Mouse (Mus musculus) c-Kit-positive CD71-positive TER-119-negative erythroid progenitor cells, embryonic 14.5 days (primary cell): ENCODE results near the gene Zmynd15.
"Not testable (repeated sequence)": the region's sequence is repeated elsewhere in the genome, so short reads cannot be mapped to it uniquely, and the experiment has no call there.

ENCODE experiments used
- DNase-seq: peaks from one replicate; pipeline ENCODE4 v3.0.0-alpha.2; 2013; ENCODE audit warnings: low read depth

The Zmynd15 gene

DNA sequence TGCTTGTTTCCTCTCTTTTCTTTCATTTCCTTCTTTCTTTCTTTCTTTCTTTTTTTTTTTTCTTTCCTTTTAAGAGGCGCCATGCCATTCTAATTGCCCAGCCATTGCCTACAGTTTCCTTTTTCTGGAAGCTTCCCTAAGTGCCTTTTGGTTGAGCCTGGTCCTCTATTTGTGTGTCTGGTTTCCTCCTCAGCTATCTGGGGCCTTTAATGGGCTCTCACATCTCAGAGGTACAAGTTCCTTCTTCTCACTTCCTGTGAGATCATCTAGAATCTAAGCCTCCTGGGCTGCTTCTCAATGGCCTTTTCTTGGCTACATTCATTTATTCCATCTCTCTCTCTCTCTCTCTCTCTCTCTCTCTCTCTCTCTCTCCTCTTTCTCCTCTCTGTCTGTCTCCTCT lies 11.9 kb upstream of the Zmynd15 start:
- DNase-seq, result no peak

DNA sequence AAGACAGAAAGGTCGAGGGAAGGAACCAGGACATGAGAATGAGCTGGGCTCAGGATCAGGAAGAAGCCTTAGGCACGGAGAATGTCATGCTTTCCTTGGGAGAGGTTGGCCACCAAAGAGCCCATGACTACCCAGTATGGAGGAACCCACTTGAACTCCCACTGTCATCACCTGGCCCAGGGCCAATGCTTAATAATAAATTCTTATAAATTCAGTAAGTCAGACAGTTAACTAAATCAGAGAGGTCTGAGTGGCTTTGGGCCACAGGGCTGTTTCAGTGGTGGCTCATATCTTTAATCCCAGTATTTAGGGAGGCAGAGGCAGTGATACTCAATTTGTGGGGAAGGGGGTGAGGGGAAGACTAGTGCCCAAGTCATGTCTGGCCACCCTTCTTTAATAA lies 8.3 kb upstream of the Zmynd15 start:
- no peak for DNase-seq

DNA sequence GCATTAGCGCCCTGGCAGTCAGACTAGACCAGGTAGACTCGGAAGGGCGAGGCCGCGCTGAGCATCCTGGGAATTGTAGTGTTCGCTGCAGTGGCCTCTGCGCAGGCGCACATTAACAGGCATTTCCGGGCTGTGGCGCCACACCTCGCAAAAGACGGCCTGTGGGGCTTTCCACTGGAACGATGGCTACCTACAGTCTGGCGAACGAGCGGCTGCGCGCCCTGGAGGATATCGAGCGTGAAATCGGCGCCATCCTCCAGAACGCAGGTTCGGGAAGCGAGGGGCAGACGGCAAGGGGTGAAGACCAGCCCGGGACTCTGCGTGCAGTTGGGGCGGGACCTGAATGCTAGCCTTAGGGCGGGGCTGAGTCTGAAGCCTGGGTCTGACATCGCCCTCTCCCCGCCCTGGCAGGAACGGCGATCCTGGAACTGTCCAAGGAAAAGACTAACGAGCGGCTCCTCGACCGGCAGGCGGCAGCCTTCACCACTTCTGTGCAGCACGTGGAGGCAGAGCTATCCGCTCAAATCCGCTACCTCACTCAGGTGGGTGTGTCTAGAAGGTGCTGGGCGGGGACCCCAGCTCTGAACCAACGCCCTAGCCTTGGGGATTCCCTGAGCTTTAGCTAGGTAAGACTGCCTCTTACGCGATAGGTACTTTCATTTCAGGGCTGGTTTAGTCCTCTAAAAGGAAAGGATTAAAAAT lies 7.3 kb upstream of the Zmynd15 start, which contains the start of gene Med11:
TSS of gene Med11 (plus strand) at position 123 of the 702 bp plus-strand sequence.
- peak; percentile 95 for DNase-seq

DNA sequence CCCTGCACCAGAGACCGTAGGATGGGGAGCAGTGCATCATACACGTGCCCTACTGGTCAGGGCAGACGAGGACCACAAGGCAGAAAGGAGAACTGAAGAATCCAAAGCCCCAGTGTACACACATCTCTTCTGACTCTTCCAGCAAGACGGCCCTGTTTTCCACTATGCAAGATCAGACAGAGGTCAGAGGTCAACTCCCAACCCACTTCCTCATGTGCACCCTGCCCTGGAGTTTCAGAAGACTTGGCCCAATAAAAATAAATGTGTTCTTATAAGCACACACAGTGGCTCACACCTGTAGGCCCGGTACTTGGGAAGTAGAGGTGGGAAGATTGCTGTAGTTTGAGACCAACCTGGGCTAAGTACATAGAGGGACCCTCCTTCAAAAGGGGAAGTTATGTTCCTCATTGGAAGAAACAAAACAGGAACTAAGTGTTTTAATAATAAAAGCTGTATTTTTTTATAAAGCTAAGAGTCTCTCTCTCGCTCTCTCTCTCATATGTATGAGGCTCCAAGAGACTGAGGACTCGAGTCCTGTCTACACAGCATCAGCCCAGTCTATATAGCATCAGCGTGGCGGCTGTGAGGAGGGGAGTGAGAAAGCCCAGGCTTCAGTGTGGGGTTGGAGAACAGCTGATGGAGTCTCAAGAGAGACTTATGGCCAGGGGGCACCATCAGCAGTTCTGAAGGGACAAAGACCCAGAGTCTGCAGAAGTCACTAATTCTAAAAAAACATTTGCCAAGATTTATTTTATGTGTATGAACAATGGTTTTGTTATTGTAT lies 5.8 kb upstream of the Zmynd15 start:
- no peak for DNase-seq

DNA sequence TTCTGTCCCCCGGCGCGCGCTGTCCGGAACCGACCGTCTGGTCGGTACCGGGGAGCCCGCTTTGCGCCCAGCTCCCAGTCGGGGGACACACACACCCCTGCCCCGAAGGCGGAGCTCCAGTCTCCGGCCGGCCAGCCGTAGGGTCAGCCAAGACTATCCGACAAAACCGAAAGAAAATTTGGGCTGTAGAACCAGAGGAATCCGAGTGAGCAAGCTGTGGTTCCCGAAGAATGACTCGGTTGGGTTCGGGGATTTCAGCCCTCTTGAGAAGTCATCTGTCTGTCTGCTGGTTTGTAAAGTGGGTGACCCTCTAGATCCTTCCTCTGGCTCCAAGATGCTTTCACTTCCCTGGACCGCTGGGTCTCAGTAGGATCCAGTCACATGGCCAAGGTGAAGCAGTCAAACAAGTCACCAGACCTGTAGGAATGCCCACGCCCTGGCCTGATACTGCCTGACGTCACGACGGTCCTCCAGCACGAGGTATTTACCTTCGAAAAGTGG lies 418 bp downstream of the Zmynd15 start, which contains the start of gene Cxcl16:
TSS of gene Cxcl16 (minus strand) at position 384 of the 501 bp plus-strand sequence.
- no peak for DNase-seq

DNA sequence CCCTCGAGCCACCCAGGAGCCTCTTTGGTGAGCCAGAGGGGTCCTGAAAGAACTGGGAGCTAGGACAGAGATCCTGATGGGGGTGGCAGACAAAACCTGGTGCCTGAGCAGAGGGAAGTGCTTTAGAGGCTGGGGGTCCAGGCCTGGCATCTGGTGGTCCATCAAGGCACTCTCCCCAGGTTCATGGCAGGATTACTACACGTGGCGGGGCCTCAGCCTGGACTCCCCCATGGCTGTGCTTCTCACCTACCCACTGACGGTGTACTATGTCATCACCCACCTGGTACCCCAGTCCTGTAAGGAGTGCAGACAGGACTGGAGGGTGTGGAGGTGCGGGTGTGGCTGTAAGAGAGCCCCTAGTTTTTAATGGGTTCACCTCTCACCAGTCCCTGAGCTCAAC lies 4.7 kb downstream of the Zmynd15 start:
- DNase-seq, result no peak

DNA sequence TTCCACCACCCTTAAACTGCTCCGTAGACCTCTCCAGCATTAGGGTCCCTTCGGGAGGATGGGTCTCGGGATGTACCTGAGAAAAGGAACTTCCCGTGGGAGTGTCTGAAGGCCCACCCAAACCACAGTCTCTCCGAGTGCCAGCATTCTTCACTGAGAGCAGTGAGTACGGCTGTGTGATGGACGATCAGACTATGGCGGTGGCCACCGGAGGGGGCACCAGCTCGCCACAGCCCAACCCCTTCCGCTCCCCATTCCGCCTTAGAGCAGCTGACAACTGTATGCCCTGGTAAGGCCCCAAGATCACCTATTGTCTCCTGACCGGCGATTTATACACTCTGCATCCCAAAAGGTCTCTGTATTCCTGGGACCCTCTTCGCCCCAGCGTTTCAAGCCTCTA lies 6.0 kb downstream of the Zmynd15 start:
- no peak for DNase-seq

DNA sequence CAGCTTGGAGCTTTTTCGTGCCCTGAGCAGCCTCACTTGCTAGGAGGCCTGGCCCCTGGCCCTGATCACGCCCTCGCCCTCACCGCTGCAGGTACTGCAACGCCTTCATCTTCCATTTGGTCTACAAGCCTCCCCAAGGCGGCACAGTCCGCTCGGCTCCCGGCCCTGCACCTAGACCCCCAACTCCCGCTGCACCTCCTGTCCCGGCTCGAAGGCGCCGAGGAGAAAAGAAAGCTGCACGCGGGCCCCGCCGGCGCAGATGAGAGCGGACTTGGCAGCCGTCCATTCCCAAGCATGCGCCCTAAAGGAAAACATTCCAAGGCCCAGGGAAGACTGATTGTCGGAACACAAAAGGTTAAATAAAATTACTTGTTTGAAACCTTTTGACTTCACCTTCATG lies 6.6 kb downstream of the Zmynd15 start:
- no peak for DNase-seq

DNA sequence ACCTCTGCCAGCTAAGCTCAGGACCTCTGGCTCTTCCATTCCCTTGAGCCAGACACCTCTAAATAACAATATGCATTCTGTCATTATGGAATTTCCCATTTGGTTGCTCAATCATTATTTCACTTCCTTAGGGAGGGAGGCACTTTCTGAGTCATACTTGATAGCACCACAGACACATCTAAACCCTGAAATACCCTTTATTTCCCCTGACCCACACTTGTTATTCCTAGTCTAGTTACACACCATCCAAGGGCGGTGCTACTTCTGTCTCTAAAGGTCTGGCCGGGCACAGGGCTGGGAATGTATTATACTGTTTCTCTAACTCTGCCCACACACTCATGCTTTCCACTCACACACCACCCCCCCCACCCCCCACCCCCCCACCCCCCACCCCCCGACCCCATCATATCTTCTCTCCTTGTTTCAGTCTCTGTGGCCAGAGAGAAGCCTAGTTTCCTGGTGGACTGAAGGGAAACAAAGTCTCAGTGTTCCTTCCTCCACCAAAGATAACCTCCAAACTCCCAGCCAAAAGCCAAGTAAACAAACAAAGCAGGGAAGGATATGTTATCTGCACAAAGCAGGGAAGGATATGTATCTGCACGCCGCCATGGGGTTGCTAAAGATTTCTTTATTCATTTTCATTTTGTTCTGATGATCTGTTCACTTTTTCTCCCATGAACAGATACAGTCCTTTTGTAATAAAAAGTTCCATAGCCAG lies 8.8 kb downstream of the Zmynd15 start:
- DNase-seq, result no peak

DNA sequence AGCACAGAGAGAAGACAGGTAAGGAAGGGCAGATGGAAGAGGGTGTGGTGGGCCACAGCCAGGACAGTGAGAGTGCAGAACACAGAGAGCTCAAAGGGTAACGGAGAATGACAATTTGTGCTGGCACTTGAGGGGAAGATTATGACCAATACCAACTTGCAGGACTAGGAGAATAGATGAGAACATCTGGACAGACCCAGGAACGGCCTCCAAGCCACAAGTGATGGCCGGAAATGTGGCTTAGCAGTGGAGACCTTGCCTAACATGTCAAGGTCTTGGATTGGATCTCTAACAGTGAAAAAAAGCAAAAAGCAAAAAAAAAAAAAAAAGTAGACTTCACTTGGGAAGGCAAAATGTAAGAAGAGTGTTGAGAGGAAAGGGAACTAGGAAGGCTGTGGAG lies 10.5 kb downstream of the Zmynd15 start:
- no peak for DNase-seq

DNA sequence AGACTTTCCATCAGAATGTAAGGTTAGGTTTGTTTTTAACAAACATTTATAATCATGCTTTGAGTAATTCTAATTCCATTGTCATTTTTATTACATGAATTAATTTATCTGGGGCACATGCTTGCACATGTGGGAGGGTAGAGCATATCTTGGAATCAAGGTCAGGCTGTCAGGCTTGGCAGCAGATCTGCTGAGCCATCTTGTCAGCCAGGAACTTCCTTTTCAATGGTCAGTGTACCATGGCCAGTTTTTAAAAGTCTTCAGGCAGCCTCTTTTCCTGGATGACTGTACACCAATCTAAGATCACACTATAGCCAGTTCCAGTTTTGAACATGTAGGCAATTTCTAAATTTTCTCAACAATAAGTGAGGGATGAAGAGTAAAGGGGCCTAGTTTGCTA lies 13.5 kb downstream of the Zmynd15 start:
- no peak for DNase-seq

DNA sequence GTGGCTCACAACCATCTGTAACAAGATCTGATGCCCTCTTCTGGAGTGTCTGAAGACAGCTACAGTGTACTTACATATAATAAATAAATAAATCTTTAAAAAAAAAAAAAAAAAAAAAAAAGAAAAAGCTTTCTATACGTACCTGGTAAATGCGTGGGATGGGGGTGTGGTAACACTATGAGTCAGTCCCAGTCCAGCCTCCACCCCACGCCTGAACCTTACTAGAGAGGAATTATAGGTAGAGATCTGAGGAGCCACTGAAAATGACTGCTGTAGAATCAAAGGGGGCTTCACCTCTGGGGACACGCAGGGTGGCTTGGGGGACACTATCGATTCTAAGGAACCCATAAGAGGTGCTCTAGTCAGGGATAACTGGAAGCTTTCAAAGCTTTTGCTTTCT lies 14.1 kb downstream of the Zmynd15 start:
- DNase-seq, result not testable (repeated sequence)

DNA sequence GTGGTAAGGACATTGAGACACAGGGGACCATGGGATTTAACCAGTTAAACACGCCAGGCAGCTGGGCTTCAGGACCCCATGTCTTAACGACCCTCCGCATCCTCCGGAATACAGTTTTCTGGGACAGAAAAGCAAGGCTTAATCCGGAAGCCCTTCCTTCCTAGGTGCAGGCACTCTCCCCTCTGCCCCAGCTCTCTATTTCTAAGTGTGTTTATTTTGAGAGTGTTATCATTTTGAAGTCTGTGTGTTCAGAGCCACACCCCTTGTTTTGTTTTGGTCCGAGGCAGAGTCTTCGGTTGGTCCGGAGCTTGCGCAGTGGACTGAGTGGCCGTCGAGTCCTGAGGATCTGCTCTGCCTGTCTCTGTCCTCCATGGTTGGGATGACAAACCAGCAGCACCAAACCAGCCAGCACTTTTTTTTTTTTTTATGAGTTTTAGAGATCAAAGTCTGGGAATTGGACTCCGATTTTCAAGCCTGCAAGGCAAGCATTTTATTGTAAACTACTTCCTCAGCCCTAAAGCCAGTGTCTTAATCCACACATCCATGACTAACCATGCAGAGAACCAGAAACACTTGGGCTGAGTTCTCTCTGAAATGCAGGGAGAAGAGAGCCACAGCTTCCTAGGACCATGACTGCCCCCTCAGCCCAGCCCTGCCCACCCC lies 15.8 kb downstream of the Zmynd15 start:
- no peak for DNase-seq

DNA sequence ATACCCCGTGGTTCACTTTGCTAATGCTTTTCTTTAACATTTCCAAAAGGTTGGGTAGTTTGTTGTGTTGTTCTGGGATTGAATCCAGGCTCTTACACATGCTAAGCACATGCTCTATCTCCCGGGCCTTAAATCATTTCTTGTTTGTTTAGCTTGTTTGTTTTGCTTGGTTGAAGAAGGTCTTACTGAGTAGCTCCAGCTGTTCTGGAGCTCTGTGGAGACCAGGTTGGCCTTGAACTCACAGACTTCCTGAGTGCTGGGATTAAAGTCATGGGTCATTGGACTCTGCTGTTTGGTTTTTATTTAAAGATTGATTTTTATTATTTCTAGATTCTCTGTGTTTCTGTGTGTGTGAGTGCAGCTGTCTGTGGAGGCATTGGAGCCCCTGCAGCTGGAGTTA lies 26.3 kb downstream of the Zmynd15 start:
- no peak for DNase-seq

DNA sequence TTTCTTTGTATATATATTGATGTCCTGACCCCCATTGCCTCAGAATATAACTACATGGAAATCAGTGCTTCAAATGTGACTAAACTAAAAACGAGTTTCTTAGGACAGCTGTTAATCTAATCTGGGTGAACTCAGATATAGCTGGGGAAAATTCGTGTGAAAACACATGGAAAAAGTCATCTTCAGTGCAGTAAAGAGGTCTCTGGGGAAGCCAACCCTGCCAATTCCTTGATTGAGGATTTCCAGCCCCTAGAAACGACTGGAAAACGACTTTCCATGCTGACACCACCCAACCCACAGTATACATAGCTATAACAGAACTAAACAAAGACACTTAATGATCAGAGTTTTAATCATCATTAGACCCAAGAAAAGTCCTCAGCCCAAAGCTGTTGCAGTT lies 28.6 kb downstream of the Zmynd15 start:
- DNase-seq, result no peak

DNA sequence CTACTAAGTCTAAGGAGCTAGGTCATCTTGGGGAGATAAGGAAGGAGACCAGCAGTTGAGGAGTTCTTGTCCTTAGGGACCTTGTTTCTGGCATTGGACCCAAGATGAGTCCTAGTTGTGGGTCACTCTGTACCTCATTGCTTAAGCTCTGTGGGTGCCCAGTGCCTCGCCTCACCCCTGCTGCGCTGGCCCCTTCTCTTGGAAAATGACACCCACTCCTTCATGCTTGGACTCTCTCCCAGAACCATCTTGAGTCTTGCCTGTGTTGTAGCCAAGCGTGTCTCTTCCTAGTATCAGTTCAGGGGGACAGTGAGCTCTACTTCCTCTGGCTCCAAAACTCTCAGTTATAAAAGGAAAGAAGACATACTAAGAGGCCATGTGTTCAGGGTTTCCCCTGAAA lies 29.9 kb downstream of the Zmynd15 start:
- no peak for DNase-seq

DNA sequence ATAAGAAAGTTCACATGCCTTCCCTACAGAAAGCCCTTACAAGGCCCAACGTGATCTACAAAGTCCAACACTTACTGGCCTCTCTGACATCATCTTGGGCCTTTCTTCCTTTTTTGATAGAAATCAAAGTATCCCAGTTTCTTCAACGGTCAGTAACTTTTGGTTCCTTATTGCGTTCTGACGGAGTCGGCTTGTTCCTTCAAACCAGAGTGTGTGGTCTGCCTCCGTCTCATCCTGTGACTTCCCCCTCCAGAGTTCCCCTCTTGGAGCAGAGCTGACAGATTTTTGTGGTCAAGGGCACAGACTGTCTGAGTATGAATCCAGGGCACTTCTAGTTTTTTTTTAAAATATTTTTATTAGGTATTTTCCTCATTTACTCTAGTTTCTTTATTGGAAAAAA lies 30.5 kb downstream of the Zmynd15 start:
- no peak for DNase-seq

DNA sequence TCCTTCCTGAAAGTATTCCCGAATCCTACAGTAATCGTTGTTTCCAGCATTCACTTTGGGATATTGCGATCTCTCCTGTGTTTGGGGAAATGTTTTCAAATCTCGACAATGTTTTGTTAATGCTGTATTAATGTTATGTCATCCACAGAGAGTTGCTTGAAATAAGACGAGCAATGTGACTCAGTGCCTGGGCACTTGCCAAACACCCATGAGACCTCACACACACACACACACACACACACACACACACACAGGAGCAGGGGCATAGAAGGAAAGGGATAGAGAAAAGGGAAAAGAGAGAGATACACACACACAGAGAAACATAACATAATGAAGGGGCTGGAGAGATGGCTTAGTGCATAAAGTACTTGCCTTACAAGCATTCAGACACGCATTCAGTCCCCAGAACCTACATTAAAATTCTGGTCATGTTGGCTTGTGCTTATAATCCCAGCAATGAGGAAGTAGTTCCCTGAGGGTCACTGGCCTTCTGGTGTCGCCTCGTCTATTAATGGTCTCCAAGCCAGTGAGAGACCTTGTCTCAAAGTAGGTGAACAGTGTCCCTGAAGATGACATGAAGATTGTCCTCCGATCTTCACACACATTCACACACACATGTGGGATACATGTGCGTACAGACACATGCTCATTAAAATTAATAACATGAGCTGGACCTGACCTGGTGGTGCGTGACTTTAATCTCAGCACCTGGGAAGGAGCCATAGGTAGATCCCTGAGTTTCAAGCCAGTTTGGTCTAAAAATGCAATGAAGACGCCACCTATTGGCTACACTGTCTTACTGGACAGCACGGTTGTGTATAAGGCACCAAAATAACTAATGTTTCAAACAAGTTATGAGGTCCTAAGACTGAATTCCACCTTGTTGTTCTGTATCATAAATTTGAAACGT lies 40.6 kb downstream of the Zmynd15 start:
- DNase-seq, result no peak

DNA sequence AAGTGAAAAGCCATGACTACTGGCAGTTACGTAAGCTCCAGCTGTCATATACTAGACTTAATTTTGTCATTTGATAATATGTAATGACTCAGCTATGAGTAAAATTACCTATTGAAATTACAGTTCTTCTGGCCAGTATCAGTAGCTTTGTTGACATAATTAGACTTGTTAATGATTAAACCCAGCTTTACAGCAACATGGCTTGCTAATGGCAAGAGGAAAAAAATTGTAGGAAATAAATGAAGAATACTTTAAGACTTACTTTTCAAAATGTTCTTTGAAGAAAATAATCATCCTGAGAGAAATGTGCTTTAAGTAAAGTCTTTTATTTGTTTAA lies 41.2 kb downstream of the Zmynd15 start:
- no peak for DNase-seq

DNA sequence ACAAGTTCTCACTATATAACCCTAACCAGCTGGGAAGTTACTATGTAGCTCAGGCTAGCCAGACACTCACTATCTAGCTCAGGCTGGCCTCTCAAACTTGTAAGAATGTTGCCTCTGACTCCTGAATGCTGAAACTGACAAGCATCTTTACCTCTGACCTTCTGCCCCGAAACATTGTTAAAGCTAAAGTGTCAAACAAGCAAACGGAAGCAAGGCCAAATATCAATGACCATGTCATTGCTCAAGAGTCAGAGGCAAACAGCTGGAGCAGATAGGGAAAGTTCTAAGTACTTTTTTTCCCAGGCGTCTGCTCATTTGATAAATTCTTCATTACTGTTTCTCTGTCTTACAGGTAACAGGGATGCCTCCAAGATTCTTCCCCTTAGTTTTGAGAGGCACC lies 42.8 kb downstream of the Zmynd15 start:
- no peak for DNase-seq

DNA sequence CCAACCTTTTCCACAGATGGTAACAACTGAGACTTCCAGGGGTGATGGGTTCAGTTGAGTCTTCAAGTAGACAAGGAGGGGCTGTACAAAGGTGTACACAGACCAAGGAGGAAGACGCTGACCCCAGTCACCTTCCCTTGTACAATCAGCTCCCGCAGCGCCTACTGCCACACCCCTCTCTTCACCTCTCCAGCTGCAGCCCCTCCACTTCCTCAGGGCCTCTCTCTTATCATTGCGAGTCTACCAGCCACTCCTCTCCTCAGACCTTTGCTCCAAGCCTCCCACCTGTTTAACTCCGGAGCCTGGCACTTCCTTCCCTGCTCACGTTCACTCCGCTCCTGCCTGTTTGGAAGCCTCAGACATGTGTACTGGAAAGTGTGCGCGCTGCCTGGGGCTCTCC lies 45.7 kb downstream of the Zmynd15 start, which contains the start of gene Tm4sf5:
TSS of gene Tm4sf5 (plus strand) at position 275 of the 400 bp plus-strand sequence.
- no peak for DNase-seq
